Mouse (Mus musculus): ENCODE data around the gene Gm15217.

Gm15217 gene

DNA sequence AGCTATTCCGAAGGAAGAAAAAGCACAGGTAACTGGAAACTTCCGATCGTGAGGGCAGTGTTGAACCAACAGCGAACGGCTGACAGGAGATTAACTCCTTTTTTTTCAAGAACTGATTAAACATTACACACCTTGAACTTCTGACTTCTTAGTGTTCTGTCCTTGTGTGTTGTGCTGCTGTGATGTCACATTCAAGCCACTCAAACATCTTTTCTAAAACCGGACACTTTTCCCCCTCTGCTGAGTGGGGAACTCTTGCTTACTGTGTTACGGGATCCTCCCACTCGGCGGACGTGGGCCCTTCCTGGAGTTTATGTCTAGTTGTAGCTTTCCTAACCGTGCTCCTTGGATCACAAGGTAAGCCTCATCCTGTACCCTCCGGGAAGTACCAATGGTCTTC is at the start of gene Gm15217:
Gm15217 (plus strand) TSS at position 130 of the 400 bp plus-strand sequence.
- DNase-seq = no peak

DNA sequence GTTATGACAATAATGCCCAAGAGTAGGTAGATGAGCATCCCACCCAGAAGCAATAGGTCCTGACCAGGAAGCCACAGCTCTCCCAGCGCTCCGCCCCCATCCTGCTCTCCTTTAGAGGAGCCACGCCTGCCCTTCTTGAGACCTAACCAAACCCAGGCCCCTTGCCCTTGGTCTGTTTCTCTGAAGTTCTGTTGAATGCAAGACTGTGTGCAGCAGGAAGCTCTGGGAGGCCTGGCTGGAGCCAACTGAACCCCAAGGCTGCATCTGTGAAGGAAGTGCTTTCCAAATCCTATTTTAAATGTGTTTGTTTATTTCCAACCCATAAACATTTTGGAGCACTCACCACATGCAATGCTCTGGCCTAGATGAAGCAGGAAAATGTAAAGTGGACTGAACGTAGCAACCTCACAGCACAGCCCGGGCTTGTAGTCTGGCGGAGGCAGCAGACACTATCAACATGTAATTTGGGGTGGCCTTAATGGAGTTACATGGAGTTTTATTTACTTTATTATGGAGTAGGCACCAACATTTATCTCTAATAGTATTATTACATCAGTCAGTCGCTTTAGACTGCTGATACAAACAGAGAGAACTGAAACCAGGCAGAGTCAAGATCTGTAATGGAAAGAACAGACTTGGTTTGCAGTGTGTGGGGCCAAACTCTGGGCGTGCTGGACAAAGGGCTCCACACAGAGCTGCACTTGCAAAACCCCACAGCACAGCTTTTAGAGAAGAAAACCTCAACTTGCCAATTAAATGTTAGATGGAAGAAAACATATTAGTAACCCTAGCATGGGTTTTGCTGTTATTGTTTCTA is 45.6 kb upstream of the Gm15217 start:
- DNase-seq = no peak

DNA sequence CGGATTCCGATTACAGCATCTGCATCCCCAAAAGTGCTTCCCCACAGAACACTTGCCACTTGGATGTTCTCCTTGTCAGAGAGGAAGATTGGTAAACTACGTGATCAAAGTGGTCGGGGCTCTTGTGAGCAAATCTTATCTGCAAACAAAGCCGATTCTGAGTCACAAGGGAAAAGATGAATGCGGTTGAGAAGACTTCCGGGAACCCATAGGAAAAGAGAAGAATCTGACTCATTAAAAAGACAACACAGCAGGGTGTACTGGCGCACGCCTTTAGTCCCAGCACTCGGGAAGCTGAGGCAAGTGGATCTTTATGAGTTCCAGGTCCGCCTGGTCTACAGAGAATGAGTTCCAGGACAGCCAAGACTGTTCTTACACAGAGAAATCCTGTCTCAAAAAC is 40.4 kb upstream of the Gm15217 start:
- no peak for DNase-seq

DNA sequence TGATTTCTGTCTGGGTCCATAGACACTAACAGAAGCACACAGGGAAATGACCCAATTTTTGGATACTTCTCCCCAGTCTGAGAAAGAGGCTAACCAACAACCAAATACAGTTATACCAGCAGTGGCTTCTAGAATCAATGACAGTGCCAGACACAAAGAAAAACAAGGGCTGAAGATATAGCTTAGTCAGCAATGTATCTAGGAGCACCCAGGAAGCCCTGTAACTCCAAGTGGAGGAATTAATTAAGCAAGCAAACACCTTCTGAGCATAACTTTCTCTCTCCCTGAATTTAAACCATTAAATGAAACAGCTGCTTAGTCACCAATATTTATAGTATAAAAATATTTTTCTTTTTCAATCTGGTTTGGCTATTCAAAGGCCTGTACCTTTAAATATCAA is 34.5 kb upstream of the Gm15217 start:
- no peak for DNase-seq

DNA sequence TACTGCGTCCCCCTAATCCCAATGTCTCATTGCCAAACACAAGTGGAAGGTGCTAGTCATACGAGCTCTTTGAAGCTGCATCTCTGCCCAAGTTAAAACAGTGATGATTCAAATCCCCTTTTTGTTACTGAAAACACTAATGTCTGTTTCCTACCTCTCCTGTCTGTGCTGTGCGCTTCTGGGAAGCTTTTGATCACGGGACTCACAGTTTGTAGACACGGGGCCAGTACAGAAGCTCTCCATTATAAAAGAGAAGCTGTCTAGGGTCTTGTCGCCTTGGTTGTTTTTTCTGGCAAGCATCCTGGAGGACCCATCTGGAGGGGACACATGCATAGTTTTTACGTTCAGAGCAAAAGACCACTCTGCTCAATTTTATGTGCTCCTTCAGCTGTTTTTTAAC is 21.9 kb upstream of the Gm15217 start:
- no peak for DNase-seq

DNA sequence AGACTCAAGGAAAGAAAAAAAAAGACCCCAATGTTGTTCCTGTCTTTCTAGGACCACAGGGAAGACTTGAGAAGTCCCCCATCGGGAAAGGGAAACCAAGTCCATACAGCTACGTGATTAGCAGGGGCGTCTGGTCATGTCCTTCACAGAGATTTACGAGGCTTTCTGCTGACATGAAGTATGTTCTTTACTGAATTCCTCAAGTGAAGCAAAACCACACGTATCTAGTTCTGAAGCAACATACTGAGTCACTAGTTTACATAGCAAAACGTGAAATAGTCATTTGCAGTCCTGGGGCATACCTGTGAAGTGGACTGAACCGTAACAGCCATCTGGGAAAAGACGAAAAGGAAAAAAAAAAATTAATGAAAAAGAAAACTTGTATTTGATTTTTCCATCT is 21.5 kb upstream of the Gm15217 start:
- DNase-seq = no peak

DNA sequence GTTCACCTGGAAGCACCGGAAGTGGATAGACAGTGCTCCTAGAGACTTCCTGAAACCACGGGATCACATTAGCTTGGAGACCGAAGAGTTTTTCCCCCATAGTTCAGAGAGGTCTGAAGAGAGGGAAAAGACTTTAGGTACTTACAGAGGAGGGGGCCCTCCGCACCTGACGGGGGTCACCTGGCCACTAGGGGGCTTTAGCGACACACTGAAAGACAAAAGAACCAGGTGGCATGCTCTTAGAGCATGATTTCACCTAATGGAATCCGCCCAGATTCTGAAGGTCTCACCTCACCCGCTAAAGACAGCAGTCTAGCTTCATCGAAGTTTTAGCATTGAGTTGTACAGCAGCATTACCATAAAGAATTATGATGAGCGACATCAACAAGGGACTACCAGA is 16.0 kb upstream of the Gm15217 start:
- DNase-seq = peak in 1 of 2 experiments; percentile 28

DNA sequence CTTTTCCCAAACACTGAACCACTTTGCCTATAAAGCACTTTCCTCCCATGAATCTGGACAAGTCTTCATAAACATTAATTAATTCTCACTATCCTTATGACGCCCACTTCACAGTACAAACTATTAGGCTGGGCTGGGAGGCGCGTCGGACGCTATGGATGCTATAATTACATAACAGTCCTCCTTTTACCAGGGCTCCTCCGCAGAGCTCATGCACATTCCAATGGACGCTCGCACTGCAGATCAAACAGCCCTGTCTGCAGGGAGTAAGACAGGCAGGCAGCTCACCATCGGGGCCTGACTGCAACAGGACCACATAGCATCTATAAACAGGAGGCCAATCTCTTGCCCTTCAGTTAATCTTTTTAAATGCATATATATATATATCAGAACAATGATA is 6.8 kb upstream of the Gm15217 start:
- DNase-seq = no peak

DNA sequence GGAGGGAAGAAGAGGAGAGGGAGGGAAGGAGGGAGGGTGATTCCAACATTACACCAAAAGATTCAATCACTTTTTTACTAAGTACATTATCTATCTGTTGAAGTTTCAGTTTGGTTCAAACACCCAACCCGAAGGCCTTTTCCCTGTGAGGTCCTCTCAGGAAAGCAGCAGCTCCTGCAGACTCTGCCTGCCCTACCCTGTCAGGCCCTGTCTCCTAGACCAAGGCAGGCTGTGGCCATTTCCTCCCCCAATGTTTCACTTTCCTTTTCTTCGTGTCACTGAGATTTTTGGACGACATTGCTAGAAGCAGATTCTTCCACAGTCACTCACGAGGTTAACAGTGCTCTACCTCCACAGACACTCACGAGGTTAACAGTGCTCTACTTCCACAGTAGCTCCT is 3.4 kb upstream of the Gm15217 start:
- DNase-seq = no peak

DNA sequence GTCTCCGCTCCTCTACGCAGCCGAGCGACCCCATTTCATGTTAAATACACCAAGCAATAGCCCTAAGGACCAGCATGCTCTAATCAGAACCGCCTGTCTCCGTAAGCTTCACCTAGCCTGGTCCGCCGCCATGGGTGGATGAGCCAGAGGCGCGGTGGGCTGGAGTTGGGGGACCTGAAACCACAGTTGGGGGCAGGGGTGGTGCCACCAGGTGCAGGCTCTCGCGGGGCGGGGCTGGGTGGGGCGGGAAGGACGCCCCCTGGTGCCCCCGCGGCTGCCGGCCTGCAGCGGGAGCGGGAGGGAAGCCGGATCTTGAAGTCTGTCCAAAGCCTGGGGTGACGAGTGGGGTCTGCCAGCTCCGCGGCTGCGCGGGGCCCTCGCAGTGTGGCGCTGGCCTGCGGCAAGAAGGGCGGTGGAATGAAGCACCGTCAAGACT is 1.1 kb downstream of the Gm15217 start:
- peak in 1 of 2 experiments; percentile 39 for DNase-seq

DNA sequence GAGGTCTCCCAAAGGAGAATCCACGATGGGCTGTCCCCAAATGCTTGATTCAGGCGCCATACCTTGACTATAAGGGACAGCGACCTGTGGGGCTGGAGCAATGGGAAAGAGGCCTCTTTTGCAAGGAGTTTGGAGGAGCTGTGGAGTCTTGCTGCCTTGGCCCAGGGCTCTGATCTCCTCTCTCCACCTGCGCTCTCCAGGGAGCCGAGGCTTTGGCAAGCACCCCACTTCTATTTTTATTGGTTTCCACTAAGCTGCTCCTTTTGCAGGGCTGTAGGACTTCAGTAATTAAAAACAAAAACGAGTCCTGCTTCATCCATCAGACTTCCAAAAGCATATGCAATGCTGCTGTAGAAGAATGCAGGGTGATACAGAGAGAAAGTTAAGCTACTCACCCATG is 2.2 kb downstream of the Gm15217 start:
- no peak for DNase-seq

DNA sequence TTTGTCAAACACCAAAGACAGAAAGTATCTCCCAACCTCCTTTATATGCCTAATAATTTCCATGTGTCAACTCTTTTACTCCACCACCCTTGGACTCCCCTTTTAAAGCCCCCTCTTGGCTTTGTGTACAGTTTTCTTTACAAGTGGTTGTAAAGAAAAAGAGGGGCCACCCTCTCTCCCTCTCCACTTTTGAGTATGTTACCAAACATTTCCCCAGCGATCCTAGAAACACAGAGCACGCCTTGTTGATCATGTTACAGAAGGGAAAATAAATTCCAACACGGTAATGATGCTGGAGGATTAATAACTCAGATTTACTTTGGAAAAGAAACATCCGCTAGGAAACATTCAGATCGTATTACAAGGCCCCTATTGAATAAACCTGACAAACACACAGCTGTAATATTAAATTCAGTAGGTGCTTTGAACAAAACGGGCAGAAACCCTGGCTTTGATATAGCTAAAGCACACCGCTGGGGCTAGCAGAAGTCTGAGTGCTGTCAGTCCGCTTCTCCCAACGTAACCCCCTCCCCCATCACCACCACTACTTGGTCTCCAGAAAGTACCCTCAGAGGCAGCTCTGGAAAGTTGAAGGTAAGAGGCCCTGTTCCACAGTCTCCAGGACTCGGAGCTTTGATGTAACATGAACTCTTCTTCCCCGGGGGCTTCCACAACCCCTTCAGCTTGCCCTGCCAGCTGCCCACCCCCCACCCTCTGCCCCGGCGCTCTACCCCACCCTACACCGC is 5.9 kb downstream of the Gm15217 start:
- DNase-seq = no peak

DNA sequence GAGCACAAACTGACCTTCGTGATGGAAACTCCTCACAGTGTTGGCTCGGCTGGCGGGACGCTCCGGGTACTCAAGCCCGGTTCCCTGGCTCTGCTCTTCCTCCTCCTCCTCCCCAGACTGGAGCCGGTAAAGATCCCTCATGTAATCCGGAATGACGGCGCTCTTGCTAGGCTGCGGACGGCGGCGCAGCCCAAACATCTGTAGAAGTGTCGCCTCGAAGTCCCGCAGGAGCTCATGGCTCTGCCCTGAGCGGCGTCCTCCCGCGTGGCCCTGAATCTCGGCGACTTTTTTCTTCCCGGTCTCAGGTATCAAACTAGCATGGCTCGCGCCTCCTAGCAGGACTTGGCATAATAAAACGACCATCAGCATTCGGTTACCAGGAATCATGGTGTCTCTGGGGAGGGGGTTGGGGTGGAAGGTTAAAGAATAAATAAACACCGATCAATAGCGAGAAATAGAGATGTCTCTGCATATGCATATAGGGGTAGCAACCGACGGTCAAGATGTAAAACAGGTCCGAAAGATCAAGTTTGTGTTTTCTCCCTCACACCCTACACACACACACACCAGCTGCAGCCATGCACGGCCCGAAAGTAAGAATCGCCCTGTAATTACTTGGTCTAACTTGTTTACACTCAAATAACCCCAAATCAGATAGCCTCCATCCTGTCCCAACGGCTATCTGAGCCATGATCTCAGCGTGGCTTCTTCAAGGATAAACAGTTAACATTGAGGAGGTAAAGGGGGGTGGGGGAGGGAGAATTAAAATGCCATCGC is 6.7 kb downstream of the Gm15217 start:
- DNase-seq = peak in 1 of 2 experiments; percentile 28

DNA sequence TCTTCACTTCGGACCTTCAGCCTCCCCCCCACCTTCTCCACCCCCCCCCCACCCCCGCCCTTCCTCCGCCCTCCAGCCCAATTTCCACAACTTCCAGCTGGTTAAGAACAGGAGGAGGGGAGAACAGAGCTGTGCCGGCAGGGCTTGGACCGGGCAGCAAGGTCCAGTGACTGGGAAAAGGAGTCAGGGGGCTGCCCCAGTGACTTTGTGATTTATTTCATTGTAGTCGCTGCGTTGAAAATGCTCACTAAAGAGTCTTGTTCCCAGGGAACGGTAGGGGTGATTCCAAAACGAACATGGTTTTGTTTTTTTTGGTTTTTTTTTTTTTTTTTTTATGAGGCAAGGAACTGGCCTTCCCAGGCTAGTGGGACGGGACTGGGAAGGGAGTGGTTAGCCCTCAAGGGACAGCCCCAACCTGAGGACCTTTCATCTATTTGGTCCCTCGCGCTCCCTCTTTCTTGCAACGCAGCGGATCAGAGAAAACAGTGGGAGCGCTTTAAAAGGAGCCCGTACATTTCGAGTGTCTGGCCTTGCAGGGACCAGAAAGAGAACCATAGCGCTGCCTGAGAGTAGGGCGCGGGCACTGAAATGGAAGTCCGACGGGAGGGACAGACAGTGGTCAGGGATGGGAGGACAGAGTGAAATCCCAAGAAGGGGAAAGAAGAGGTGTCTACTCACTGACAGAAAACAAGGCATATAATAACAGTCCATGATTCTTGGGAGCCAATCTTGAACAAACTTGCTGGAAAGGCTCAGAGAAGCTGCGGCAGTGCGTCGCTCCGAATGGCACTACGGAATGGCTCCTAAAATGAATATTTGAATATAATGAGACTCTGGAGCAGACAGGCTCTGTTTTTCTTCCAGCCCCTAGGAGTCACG is 7.5 kb downstream of the Gm15217 start:
- peak; percentile 84 to 85 for DNase-seq

DNA sequence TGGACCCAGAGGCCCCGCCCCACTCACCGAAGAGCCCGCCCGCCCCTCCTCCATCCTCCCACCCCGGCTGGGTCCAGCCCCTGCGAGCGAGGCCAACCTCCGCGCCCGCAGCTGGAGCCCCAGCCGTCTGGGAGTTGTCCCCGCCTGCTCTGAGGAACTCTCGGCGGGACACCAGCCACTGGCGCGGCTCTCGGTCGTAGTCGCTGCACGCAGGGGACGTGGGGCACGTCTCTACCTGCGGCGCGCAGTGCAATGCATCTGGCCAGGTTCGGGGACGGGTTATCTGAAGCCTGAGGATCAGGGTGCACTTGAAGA is 8.1 kb downstream of the Gm15217 start:
- DNase-seq = no peak

DNA sequence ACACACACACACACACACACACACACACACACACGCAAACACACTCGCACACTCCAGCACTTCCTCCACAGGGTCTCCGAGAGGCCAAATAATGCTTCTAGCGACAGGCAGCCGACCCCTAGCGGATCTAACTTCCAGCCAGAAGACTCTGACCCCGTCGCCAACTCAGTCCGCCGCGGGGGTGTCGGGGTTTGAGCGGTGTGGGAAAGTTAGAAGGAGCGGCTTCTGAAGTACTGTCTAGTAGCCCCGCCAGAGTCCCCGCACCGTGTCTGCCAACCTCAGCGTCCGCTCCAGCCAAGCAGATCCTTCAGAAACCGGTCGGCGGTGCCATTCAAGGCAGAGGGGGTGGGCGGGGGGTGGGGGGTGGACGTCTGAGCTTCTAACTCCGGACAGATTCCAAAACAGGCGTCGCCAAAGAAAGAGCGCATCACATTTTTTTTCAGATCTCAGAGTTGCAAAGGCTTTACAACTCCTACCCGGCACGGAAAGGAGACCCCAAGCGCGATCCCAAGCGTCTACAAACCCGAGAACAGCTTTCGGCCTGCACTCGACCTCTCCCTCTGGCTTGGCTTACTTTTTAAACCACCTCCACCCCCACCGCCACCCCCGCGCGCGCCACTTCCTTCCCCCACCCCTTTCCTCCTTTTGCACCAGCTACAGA is 8.7 kb downstream of the Gm15217 start:
- DNase-seq = peak; percentile 50 to 57

DNA sequence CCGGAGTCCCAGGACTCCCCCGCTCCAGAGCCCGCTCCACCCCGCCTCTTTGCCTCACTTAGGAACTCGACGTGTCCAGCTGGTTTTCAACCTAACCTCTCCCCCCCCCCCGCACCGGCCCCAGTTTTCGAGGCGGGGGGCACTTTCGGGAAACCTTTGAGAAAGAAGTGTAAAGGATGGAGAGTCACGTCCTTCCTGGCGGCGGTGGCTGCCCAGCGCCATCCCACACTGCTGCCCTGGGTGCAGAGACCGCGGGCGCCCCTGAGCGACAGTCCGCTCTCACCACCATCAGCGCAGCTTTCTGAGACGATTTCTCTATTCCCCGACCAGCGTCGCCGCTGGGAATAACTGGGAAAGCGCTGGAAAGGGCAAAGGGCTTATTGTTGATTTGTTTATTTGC is 9.4 kb downstream of the Gm15217 start:
- peak in 1 of 2 experiments; percentile 61 for DNase-seq

DNA sequence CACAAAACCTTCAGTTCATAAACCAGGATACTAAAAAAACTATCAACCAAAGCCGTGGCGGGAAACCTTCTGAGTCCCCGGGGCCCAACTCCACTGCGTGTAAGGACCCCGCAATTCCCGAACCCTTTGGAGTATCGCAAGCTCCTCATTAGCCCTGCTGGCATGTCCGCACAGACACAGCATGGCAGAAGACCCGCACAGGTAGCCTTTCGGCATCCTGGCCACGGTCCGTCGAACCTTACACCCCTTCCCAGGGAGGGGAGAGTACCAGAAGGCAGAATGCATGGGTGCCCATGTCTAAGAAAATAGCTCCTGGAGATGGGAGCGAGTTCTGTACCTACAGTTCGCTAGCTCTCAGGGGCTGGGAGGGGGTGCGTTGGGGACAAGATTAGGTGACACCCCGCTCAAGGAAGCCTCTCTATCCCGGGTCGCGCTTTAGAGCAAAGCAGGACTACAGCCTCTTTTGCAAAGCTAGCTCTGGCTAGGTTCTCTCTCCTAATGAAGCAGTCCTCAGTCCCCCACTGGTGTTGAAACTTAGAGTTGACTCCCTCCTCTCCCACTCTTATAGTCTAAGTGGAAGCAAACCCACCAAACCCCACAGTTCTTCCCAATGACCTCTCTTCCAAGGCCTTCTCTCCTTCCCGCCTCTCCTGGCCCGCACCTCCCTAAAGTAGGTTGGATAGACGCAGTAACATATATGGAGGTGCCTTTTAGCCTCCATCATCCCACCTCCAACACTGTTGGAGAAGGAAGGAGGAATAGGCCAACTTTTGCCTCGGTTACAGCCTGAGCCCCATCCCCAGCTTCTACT is 10.4 kb downstream of the Gm15217 start:
- no peak for DNase-seq

DNA sequence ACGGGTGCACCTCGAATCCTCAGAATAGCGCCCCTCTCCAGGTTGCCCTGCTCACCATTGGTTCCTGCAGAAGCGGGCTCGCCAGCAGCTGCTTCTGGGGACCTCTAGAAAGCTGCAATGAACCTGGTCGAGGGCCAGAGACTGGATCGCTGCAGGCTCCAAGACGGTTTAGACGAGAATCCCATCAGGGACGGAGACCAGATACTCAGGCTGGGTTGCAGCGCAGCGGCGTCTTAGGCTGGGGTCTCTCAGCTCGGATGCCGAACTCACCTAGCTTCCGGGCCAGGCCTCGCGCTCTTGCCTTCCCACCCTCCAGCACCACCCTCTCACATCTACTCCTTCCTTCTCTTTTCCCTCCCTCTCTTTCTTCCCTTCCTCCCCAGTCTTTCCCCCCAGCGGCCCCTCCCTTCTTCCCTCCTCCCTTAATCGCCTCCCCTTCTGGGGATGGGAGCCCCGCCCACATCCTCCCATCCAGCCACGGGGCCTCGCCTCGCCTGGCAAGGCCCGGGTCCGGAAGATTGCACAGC is 11.1 kb downstream of the Gm15217 start, which contains the start of gene Bmp4:
Bmp4 (minus strand) TSS at position 421 of the 527 bp plus-strand sequence.
- no peak for DNase-seq

DNA sequence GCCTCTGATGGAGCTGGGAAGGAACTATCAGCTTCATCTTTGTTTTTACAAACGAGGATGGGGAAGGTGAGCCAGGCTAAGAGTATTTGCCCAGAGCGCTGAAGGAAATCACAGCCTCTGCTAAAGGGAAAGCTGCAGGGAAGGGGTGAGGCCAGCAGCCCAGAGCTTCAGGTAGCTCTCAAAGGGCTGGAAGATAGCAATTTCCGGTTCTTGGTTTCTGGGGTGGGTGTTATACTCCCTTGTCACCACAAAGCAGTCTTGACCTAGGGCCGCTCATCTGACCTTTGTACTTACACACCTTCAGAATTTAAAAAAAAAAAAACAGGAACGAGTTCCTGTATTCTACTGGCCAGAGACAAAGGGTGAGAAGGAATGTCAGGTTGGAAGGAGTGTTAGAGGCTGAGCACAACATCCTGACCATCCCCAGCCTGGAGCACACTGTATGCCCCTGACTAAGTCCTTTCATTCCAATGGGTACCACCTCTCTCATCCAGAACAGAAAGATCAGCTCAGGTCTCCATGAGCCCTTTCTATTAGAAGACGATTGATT is 12.5 kb downstream of the Gm15217 start:
- no peak for DNase-seq
